Mouse (Mus musculus): ENCODE results near the gene Tbc1d14. TPM values are rescaled to one million over a fixed set of nuclear protein-coding genes. Genes with fewer than 3 reads are reported as not detected.

The Tbc1d14 gene
- polyA plus RNA-seq, 1 experiment, result 34.7 TPM

DNA sequence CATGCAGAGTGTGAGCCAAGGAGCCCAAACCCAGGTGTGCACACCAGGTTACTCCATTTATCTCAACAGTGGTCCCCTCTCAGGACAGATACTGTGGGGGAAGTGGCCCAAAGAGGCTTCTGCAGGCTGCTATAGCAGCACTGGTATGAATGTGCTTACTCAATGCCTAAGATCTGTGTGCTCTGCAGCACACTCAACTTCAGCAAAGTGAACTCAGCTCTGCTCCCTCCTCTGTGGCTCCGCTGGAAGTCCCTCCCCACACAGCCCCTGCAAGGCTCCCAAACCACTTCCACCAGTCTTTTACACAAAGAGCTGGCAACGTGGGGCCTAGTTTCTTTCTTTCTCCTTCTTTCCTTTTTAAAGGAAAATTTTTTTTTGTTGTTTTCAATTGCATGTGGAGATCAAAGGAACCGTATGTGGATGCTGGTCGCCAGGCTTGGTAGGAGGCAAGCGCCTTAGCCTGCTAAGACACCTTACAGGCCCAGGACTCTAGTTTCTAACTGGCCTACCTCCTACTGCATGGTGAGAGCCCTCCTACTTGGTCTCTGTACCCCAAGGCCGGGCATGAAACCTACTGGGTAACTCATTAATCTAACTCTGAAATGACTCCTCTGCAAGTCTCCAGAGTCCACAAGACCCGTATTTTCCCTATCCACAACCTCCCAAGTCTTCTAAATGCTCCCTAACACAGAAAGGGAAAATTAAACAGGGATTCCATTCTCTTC is 35.3 kb downstream of the Tbc1d14 start:
- Histone ChIP-seq H3K4me3 (replicated peaks; ENCODE audit: control insufficient read depth, low read depth, low read length) (no peak overlapping the region), H3K27ac (ENCODE audit: control insufficient read depth, insufficient read depth, low read depth, low read length, poor library complexity) (no peak overlapping the region), H3K4me1 (ENCODE audit: control insufficient read depth, insufficient read depth, low read length) (peaks cover 9% of the 10 kb centered on the region)
- 45% methylated on average over 7 of the region's 7 CpGs for WGBS
- TF ChIP-seq POLR2A (IDR thresholded peaks at IDR 0.05; ENCODE audit: borderline replicate concordance, control insufficient read depth, low read depth, low read length) (no peak), CTCF (IDR thresholded peaks at IDR 0.05; ENCODE audit: control insufficient read depth, insufficient read depth, low read length) (no peak)

DNA sequence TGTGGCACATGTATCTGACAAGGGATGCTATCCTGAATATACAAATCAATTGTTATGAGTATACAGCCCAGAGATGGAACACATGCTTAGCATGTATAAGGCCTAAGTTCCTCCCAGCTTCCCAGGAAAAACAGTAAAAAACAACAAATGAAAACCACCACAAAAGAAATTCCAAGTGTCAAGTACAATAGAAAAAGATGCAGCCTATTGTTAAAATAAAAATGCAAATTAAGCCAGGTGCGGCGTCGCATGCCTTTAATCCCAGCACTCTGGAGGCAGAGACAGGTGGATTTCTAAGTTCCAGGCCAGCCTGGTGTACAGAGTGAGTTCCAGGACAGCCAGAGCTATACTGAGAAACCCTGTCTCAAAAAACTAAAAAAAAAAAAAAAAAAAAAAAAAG is 36.2 kb downstream of the Tbc1d14 start:
- TF ChIP-seq CTCF (IDR thresholded peaks at IDR 0.05; ENCODE audit: control insufficient read depth, insufficient read depth, low read length), result no peak
- TF ChIP-seq POLR2A (IDR thresholded peaks at IDR 0.05; ENCODE audit: borderline replicate concordance, control insufficient read depth, low read depth, low read length), result no peak
- Histone ChIP-seq H3K4me1 (ENCODE audit: control insufficient read depth, insufficient read depth, low read length) (peaks cover 5% of the 10 kb centered on the region), H3K27ac (ENCODE audit: control insufficient read depth, insufficient read depth, low read depth, low read length, poor library complexity) (no peak overlapping the region), H3K4me3 (replicated peaks; ENCODE audit: control insufficient read depth, low read depth, low read length) (no peak overlapping the region)
- WGBS, result 92% methylated on average over 3 of the region's 3 CpGs

- no peak overlapping the region for H3K4me3 ChIP-seq (replicated peaks; ENCODE audit: control insufficient read depth, low read depth, low read length)
Observed at GRCm38 (mm10) chr5:36556289-36556688, 36.8 kb downstream of the Tbc1d14 start.

DNA sequence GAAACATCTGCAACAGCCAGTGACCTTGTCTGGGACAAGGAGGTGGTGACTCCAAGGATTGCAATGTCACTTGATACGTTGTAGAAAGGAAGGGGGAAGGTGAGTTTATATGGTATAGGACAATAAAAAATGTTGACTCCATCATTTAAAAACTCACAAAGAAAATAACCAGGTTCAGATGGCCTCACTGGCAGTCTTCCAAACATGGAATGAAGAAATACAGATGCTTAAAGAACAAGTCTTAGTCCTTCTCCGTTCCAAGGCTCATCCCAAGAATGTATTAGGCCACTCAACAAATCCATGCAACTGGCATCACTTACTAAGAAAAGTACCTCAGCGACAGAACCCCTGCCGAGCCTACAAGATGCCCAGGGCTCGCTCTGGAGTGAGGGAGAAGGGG is 38.6 kb downstream of the Tbc1d14 start:
- 75% methylated on average over 5 of the region's 5 CpGs for WGBS
- no peak overlapping the region for H3K4me3 ChIP-seq (replicated peaks; ENCODE audit: control insufficient read depth, low read depth, low read length)
- TF ChIP-seq CTCF (IDR thresholded peaks at IDR 0.05; ENCODE audit: control insufficient read depth, insufficient read depth, low read length), result no peak
- TF ChIP-seq POLR2A (IDR thresholded peaks at IDR 0.05; ENCODE audit: borderline replicate concordance, control insufficient read depth, low read depth, low read length), result no peak
- peak overlapping the region; percentile 15; the same call in 1 of the 2 replicates for H3K27ac ChIP-seq (ENCODE audit: control insufficient read depth, insufficient read depth, low read depth, low read length, poor library complexity)
- peaks cover 3% of the 10 kb centered on the region; the same call in 1 of the 2 replicates for H3K4me1 ChIP-seq (ENCODE audit: control insufficient read depth, insufficient read depth, low read length)

More at GRCm38 (mm10) chr5:36556289-36556688, 36.8 kb downstream of the Tbc1d14 start:
- TF ChIP-seq POLR2A (IDR thresholded peaks at IDR 0.05; ENCODE audit: borderline replicate concordance, control insufficient read depth, low read depth, low read length) (no peak), CTCF (IDR thresholded peaks at IDR 0.05; ENCODE audit: control insufficient read depth, insufficient read depth, low read length) (no peak)
- H3K4me1 ChIP-seq (ENCODE audit: control insufficient read depth, insufficient read depth, low read length), result peaks cover 4% of the 10 kb centered on the region
- no peak overlapping the region for H3K27ac ChIP-seq (ENCODE audit: control insufficient read depth, insufficient read depth, low read depth, low read length, poor library complexity)
- WGBS, result 86% methylated on average over 4 of the region's 4 CpGs

DNA sequence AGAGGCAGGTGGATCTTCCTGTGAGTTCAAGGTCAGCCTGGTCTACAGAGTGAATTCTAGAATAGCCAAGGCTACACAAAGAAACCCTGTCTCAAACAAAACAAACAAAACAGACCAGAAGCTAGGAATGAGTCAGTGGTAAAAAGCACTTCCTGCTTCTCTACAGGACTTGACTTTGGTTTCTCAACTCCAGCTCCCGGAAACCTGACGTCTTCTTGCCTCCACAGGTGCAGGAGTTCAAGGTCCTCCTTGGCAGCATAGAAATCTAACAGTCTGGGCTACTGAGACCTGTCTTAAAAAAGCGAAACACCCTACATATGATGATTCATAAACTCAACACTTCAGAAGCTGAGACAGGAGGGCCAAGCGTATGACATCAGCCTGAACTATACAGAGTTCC is 39.2 kb downstream of the Tbc1d14 start:
- H3K27ac ChIP-seq (ENCODE audit: control insufficient read depth, insufficient read depth, low read depth, low read length, poor library complexity), result peak overlapping the region; percentile 15; the same call in 1 of the 2 replicates
- 29% methylated on average over 4 of the region's 4 CpGs for WGBS
- H3K4me3 ChIP-seq (replicated peaks; ENCODE audit: control insufficient read depth, low read depth, low read length), result no peak overlapping the region
- TF ChIP-seq POLR2A (IDR thresholded peaks at IDR 0.05; ENCODE audit: borderline replicate concordance, control insufficient read depth, low read depth, low read length), result no peak
- no peak for TF ChIP-seq CTCF (IDR thresholded peaks at IDR 0.05; ENCODE audit: control insufficient read depth, insufficient read depth, low read length)
- H3K4me1 ChIP-seq (ENCODE audit: control insufficient read depth, insufficient read depth, low read length), result peaks cover 5% of the 10 kb centered on the region

DNA sequence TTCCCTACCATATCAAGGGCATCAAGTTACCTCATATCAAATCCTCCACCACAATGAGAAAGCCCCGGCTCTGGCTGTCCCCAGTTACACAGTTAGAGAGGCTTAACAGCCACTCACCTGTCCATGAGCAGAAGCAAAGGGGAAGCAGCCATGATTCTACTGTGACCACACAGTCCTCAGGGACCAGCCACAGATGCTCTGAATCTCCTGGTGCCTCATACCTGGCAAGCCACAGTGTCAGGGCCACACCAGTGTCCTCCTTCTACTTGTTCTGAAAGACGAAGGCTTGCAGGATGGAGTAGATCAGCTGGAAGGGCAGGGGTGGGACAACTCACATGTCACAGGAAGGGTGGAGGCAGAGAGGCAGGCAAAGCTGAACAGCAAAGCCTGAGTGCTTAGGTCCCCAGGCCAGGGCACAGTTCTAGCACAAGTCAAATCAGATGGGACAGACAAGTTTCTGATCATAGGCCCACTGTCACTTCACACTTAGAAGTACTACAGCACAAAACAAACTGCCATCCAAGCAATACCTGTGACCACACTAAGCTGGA is 39.9 kb downstream of the Tbc1d14 start:
- H3K4me3 ChIP-seq (replicated peaks; ENCODE audit: control insufficient read depth, low read depth, low read length), result peak overlapping the region; percentile 54
- peak overlapping the region; percentile 63 for H3K27ac ChIP-seq (ENCODE audit: control insufficient read depth, insufficient read depth, low read depth, low read length, poor library complexity)
- WGBS, result 63% methylated on average over 2 of the region's 2 CpGs
- TF ChIP-seq CTCF (IDR thresholded peaks at IDR 0.05; ENCODE audit: control insufficient read depth, insufficient read depth, low read length) (0 out of 2 replicates have a peak, but pooled peaks have one; percentile 0), POLR2A (IDR thresholded peaks at IDR 0.05; ENCODE audit: borderline replicate concordance, control insufficient read depth, low read depth, low read length) (no peak)
- H3K4me1 ChIP-seq (ENCODE audit: control insufficient read depth, insufficient read depth, low read length), result peaks cover 7% of the 10 kb centered on the region

- WGBS, result 97% methylated on average over 4 of the region's 4 CpGs
- Histone ChIP-seq H3K27ac (ENCODE audit: control insufficient read depth, insufficient read depth, low read depth, low read length, poor library complexity) (no peak overlapping the region; the same call in 1 of the 2 replicates), H3K4me1 (ENCODE audit: control insufficient read depth, insufficient read depth, low read length) (peaks cover 7% of the 10 kb centered on the region)
Observed at GRCm38 (mm10) chr5:36552391-36552790, 40.7 kb downstream of the Tbc1d14 start.

GRCm38 (mm10) chr5:36549243-36549642 is 43.8 kb downstream of the Tbc1d14 start:
- H3K4me1 ChIP-seq (ENCODE audit: control insufficient read depth, insufficient read depth, low read length), result peaks cover 8% of the 10 kb centered on the region
- H3K27ac ChIP-seq (ENCODE audit: control insufficient read depth, insufficient read depth, low read depth, low read length, poor library complexity), result peak overlapping the region; percentile 51
- H3K4me3 ChIP-seq (replicated peaks; ENCODE audit: control insufficient read depth, low read depth, low read length), result no peak overlapping the region
- 31% methylated on average over 6 of the region's 6 CpGs for WGBS
- TF ChIP-seq POLR2A (IDR thresholded peaks at IDR 0.05; ENCODE audit: borderline replicate concordance, control insufficient read depth, low read depth, low read length) (no peak), CTCF (IDR thresholded peaks at IDR 0.05; ENCODE audit: control insufficient read depth, insufficient read depth, low read length) (no peak)

More at GRCm38 (mm10) chr5:36552391-36552790, 40.7 kb downstream of the Tbc1d14 start:
- peak overlapping the region; percentile 2 for H3K4me3 ChIP-seq (replicated peaks; ENCODE audit: control insufficient read depth, low read depth, low read length)
- no peak for TF ChIP-seq POLR2A (IDR thresholded peaks at IDR 0.05; ENCODE audit: borderline replicate concordance, control insufficient read depth, low read depth, low read length)
- TF ChIP-seq CTCF (IDR thresholded peaks at IDR 0.05; ENCODE audit: control insufficient read depth, insufficient read depth, low read length), result no peak

Data from bone marrow, adult 2 months (tissue).